Mouse (Mus musculus) megakaryocyte, embryonic 14.5 days (primary cell): ENCODE data around the gene Ldb2. TPM values are rescaled to one million over a fixed set of nuclear protein-coding genes. Genes with fewer than 3 reads are reported as not detected.

ENCODE experiments used
- H3K27me3 ChIP-seq: replicated peaks from 2 replicates; pipeline ENCODE3; 2012; ENCODE audit warnings: inconsistent platforms
- H3K36me3 ChIP-seq: replicated peaks from 2 replicates; pipeline ENCODE3; 2012; ENCODE audit warnings: low read length, inconsistent platforms, mixed read lengths
- H3K4me1 ChIP-seq: 2 replicates; pipeline ENCODE4 v1.6.1; 2012; ENCODE audit warnings: inconsistent platforms
- H3K4me3 ChIP-seq: replicated peaks from 2 replicates; pipeline ENCODE3; 2012; ENCODE audit warnings: moderate library complexity, mild to moderate bottlenecking, inconsistent platforms
- H3K9me3 ChIP-seq: 2 replicates; pipeline ENCODE4 v1.6.1; 2012; ENCODE audit warnings: inconsistent platforms
- FLI1 ChIP-seq: IDR thresholded peaks from 2 replicates; pipeline ENCODE4 v1.6.1; 2012; ENCODE audit warnings: low read length, inconsistent platforms, mixed read lengths
- GATA1 ChIP-seq: IDR thresholded peaks from 3 replicates; pipeline ENCODE4 v1.6.1; 2012; ENCODE audit warnings: mixed read lengths, low read length, inconsistent platforms, borderline replicate concordance
- polyA plus RNA-seq: library from polyadenylated mRNA; stranded (reverse); fragments of >175 nt; gene quantifications from 2 replicates; pipeline ENCODE4 v1.2.3, GENCODE M21; 2012; ENCODE audit warnings: low replicate concordance; ENCODE audit not compliant: insufficient read depth

Ldb2 gene
- polyA plus RNA-seq, 1 experiment: not detected

DNA sequence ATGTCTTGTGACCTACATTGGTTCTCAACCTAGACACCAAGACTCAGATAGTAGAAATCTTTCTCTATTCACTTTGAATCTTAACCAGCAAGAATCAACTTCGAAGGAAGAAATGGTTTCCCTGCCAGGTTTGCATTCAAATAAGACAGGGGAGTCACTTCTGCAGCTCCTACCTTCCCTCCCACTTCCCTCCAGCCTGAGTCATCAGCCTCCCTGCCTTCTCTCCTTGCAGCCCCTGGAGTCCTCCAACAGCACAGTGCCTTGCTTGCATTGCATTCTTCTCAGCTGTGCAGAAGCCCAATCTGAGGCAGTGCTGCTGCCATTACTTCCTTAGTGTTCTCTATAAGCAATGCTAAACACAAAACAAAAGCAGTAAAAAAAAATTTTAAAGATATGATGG, 79.6 kb downstream of the Ldb2 start:
- no peak overlapping the region for H3K4me3 ChIP-seq
- TF ChIP-seq FLI1 (no peak), GATA1 (no peak)
- H3K4me1 ChIP-seq: no peaks in the 10 kb centered on the region
- no peaks in the 10 kb centered on the region for H3K36me3 ChIP-seq
- no peaks in the 10 kb centered on the region for H3K9me3 ChIP-seq
- no peaks in the 10 kb centered on the region for H3K27me3 ChIP-seq

DNA sequence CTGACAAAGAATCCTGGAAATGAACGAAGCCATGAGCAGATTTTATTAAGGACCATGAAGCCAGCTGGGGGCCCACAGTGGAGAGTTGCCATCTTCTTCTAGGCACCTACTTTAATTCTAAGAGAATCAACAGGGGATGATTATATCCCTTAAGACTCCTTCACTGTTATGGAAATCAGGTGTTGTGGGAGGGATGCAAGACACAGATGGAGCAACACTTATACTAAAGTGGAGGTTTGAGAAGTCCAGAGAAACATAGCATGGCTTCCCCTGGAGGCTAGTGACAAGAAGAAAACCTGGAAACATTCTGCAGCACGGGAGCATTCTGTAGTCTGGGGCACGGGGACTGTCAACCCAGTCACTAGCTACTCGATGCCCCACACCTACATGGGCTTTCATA, 85.0 kb downstream of the Ldb2 start:
- no peak for TF ChIP-seq GATA1
- TF ChIP-seq FLI1: no peak
- Histone ChIP-seq H3K27me3 (no peaks in the 10 kb centered on the region), H3K4me1 (no peaks in the 10 kb centered on the region), H3K36me3 (no peaks in the 10 kb centered on the region), H3K4me3 (no peak overlapping the region), H3K9me3 (no peaks in the 10 kb centered on the region)

DNA sequence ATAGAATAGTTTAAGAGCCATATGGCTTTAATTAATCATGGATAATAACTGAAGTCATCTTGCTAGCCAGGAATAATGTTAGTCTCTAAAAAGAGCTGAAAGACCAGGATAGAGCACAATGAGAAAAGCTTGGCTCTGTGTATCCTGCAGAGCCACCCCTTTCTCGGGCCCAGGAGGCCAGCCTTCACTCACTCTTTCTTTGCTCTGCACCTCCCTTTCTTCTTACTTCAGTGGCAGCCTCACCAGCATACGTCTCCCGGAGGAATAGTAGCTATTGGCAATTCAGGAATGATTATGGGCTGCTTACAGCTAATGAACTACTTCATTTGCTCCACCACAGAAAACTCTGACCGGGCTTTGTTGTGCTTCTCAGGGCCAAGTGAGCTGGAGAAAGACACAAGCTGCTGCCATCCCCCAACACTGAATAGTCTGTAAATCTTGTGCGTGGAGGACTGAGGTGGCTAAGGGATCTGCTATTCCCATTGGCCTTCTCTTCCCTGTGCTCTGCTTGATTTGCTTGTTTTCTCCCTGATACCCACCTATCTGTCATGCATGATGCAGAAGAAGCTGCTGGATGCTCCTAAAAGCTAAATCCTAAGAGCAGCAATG, 86.2 kb downstream of the Ldb2 start:
- Histone ChIP-seq H3K36me3 (no peaks in the 10 kb centered on the region), H3K4me3 (no peak overlapping the region), H3K4me1 (no peaks in the 10 kb centered on the region), H3K9me3 (no peaks in the 10 kb centered on the region), H3K27me3 (no peaks in the 10 kb centered on the region)
- TF ChIP-seq GATA1 (no peak), FLI1 (no peak)

DNA sequence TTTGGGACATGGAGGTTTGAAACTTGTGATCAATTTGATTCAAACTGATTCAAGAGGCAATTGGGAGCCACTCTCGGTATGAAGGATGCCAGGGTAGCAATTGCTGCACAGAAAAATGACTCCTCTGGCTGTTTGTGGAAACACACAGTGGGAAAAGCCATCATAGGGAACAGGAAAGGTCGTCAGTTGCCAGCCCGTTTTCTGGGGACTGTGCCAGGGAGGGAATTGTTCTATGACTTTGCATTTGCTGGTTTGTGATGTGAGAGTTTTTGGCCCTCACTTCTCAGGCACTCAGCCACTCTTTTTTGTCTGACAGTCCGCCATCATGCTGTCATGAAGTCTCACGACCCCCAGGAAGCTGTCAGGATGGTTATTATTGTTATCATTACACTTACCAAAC, 88.3 kb downstream of the Ldb2 start:
- TF ChIP-seq GATA1: no peak
- no peak for TF ChIP-seq FLI1
- H3K36me3 ChIP-seq: no peaks in the 10 kb centered on the region
- H3K4me3 ChIP-seq: no peak overlapping the region
- no peaks in the 10 kb centered on the region for H3K27me3 ChIP-seq
- H3K4me1 ChIP-seq: peaks cover 9% of the 10 kb centered on the region; the same call in 1 of the 2 replicates
- no peaks in the 10 kb centered on the region for H3K9me3 ChIP-seq

DNA sequence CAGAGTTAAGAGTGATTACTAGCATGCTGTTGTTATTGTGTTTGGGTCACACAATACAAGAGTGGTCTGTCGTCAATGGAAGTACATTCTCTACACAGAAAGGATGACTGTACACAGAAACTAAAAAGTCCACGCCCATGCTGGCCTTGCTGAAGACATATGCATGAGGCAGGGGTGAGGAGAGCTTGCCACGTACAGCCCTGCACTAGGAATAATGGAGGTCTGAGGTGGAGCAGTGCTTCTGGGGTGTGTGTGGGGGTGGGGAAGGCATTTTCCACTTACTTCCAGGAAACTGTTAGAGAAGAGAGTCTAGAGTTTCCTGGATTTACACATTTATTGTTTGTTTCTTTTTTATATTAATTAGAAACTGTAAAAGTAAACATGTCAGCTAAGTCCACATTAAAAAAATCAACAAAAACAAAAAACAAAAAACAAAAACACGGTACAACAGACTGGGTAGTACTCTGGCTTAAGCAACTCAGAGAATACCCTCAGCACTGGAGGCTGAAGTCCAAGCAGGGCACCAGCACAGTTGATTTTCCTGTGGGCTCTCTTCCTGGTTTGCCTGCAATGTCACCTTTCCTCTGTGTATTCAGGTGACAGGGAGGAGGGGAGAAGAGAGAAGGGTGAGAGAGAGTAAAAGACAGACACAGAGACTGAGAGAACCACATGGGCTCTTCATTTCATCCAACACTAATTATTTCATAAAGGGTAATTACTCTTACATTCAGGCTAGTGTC, 89.2 kb downstream of the Ldb2 start:
- no peaks in the 10 kb centered on the region for H3K9me3 ChIP-seq

DNA sequence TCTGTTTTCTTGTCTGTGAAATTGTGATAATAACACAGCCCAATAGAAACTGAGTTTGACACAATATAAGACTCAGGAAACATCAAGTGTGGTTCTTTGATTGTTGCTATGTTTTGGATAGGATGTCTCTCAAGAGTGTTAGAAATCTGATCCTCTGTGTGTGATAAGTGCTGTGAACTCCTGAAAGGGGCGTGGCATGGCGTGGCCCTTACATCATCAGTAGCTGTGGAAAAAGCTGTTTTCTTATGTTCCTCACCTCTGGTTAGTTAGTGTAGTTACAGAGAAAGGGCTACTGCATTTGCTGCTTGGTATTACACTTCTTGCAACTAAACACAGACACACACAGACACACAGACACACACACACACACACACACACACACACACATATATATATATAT, 90.2 kb downstream of the Ldb2 start:
- no peak for TF ChIP-seq FLI1
- no peak for TF ChIP-seq GATA1
- Histone ChIP-seq H3K27me3 (no peaks in the 10 kb centered on the region), H3K4me3 (no peak overlapping the region), H3K4me1 (peaks cover 9% of the 10 kb centered on the region; the same call in 1 of the 2 replicates), H3K36me3 (no peaks in the 10 kb centered on the region), H3K9me3 (no peaks in the 10 kb centered on the region)

More for the DNA sequence above, 89.2 kb downstream of the Ldb2 start:
- Histone ChIP-seq H3K36me3 (no peaks in the 10 kb centered on the region), H3K4me3 (no peak overlapping the region), H3K27me3 (no peaks in the 10 kb centered on the region), H3K4me1 (peaks cover 9% of the 10 kb centered on the region; the same call in 1 of the 2 replicates)
- TF ChIP-seq FLI1: no peak
- TF ChIP-seq GATA1: no peak

DNA sequence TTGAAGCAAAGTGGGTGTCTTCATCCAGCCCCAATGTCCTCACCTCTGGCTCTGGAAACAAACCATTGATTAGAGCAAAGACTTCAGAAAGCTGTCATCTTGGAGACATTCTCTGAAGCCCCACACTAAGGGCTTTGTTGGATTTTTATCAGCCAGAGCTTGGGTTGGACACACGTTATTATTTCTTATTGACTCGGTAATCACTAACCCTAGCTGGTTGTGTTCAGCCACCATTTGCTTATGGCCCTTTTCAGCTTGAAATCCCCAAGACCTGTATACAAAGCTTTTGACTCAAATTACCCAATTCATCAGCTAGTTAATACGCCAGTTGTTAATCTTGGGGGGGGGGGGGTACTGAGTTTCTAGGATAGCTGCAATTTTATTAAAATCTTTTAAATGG, 91.5 kb downstream of the Ldb2 start:
- Histone ChIP-seq H3K4me1 (peaks cover 9% of the 10 kb centered on the region; the same call in 1 of the 2 replicates), H3K36me3 (no peaks in the 10 kb centered on the region), H3K9me3 (no peaks in the 10 kb centered on the region), H3K27me3 (no peaks in the 10 kb centered on the region), H3K4me3 (no peak overlapping the region)
- TF ChIP-seq GATA1 (no peak), FLI1 (no peak)

DNA sequence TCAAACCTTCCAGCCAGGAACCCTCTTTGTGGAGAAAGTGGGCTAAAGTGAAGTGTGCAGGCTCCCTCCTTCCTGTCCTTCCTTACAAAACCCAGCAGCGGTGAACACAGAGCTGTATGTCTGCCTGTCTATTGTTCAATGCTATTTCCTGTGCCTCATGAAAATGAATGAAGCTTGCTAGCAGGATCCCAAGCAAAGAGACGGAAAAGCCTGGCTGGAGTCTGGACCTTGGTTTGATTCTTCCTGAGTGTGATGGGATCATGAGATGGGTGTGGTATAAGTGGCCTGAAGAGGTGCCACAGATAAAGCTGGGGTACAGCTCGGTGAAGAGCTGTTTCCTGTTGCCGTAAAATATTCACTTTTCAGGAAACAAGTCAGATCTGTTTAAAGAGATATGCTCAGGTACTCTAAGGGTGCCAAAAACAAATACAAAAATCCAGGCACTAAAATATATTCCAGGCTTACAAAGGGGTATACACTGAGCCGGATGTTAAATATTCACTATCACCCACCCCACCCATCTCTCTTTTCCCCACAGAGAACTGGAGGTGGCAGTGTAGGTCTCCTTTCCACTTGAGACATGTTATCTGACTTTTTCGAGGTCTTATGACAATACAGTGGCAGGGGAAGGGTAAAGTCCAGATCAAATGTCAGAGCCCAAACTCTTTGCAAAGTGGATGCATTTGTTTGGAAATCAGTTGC, 92.3 kb downstream of the Ldb2 start:
- Histone ChIP-seq H3K4me1 (peaks cover 9% of the 10 kb centered on the region; the same call in 1 of the 2 replicates), H3K36me3 (no peaks in the 10 kb centered on the region), H3K9me3 (no peaks in the 10 kb centered on the region), H3K4me3 (no peak overlapping the region), H3K27me3 (no peaks in the 10 kb centered on the region)
- TF ChIP-seq FLI1 (no peak), GATA1 (no peak)

DNA sequence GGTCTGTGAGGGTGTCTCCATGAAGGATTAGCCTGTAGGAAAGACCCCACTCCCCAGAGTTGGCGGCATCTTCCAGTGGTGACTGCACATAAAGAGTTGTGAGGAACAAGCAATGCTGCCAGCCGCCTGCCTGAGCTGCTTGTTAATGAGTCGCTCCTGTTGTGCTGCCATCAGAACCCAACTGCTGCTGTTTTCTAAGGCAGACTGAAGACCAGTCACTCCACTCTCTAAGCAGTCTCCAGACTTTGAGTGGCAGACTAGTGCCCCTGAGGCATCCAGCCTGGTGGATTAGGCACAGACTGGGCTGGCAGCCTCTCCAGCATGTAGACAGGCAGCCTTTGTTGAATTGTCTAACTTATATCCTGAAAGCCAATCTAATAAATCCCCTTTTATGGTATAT, 101.5 kb downstream of the Ldb2 start:
- no peaks in the 10 kb centered on the region for H3K27me3 ChIP-seq
- no peak for TF ChIP-seq GATA1
- no peak for TF ChIP-seq FLI1
- no peaks in the 10 kb centered on the region for H3K9me3 ChIP-seq
- H3K4me1 ChIP-seq: no peaks in the 10 kb centered on the region
- no peaks in the 10 kb centered on the region for H3K36me3 ChIP-seq
- no peak overlapping the region for H3K4me3 ChIP-seq

DNA sequence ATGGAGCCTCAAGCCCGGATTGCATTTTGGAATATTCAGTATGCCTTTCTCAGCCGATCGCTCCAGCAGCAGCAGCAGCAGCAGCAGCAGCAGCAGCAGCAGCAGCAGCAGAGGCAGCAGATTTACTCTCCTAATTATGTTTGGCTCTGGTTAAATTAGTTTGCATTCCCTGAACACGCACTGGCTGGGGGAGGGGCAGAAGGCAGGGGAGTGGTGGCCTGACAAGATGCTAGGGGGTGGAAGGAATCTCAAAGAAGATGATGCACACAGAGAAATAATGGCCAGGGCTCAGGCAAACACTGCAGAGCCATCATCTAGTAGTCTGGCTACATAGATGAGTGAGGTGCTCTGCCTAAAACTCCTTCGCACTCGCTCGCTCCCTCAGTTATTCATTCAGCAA, 102.9 kb downstream of the Ldb2 start:
- no peak overlapping the region for H3K4me3 ChIP-seq
- H3K36me3 ChIP-seq: no peaks in the 10 kb centered on the region
- H3K27me3 ChIP-seq: no peaks in the 10 kb centered on the region
- no peaks in the 10 kb centered on the region for H3K4me1 ChIP-seq
- TF ChIP-seq GATA1 (no peak), FLI1 (no peak)
- no peaks in the 10 kb centered on the region for H3K9me3 ChIP-seq
